Mouse (Mus musculus): ENCODE results near the gene Tmem247.

Tmem247 gene

GRCm38 (mm10) chr17:86917048-86917447 lies at the start of gene Tmem247:
Gene Tmem247, plus strand, starts transcription at chr17:86917348.
- no peak for DNase-seq (ENCODE audit: low spot score in 2 of 2)

- DNase-seq (ENCODE audit: low spot score in 2 of 2) = no peak
These were observed 46.6 kb upstream of the Tmem247 start for GRCm38 (mm10) chr17:86870586-86870985.

GRCm38 (mm10) chr17:86872643-86873042 lies 44.5 kb upstream of the Tmem247 start:
- no peak for DNase-seq (ENCODE audit: low spot score in 2 of 2)

GRCm38 (mm10) chr17:86876940-86877339 lies 40.2 kb upstream of the Tmem247 start:
- no peak for DNase-seq (ENCODE audit: low spot score in 2 of 2)

- no peak for DNase-seq (ENCODE audit: low spot score in 2 of 2)
These were observed 39.4 kb upstream of the Tmem247 start for GRCm38 (mm10) chr17:86877747-86878146.

- DNase-seq (ENCODE audit: low spot score in 2 of 2) = no peak
These were observed 37.1 kb upstream of the Tmem247 start for GRCm38 (mm10) chr17:86880056-86880455.

- no peak for DNase-seq (ENCODE audit: low spot score in 2 of 2)
These were observed 36.6 kb upstream of the Tmem247 start for GRCm38 (mm10) chr17:86880461-86881044.

GRCm38 (mm10) chr17:86895191-86895590 lies 22.0 kb upstream of the Tmem247 start:
- DNase-seq (ENCODE audit: low spot score in 2 of 2) = no peak

GRCm38 (mm10) chr17:86897486-86898165 lies 19.5 kb upstream of the Tmem247 start:
- DNase-seq (ENCODE audit: low spot score in 2 of 2) = no peak

GRCm38 (mm10) chr17:86899821-86900220 lies 17.3 kb upstream of the Tmem247 start:
- DNase-seq (ENCODE audit: low spot score in 2 of 2) = no peak

GRCm38 (mm10) chr17:86900564-86900963 lies 16.6 kb upstream of the Tmem247 start:
- no peak for DNase-seq (ENCODE audit: low spot score in 2 of 2)

- DNase-seq (ENCODE audit: low spot score in 2 of 2) = no peak
These were observed 14.6 kb upstream of the Tmem247 start for GRCm38 (mm10) chr17:86902399-86903067.

- peak in 1 of 2 experiments; percentile 43 for DNase-seq (ENCODE audit: low spot score in 2 of 2)
These were observed 13.6 kb upstream of the Tmem247 start for GRCm38 (mm10) chr17:86903596-86903995.

GRCm38 (mm10) chr17:86904206-86904605 lies 12.9 kb upstream of the Tmem247 start:
- no peak for DNase-seq (ENCODE audit: low spot score in 2 of 2)

- no peak for DNase-seq (ENCODE audit: low spot score in 2 of 2)
These were observed 11.6 kb upstream of the Tmem247 start for GRCm38 (mm10) chr17:86905297-86906135.

GRCm38 (mm10) chr17:86906136-86906461 lies 11.0 kb upstream of the Tmem247 start:
- peak; percentile 47 to 78 for DNase-seq (ENCODE audit: low spot score in 2 of 2)

- no peak for DNase-seq (ENCODE audit: low spot score in 2 of 2)
These were observed 10.5 kb upstream of the Tmem247 start for GRCm38 (mm10) chr17:86906601-86907000.

GRCm38 (mm10) chr17:86907092-86907491 lies 10.1 kb upstream of the Tmem247 start:
- DNase-seq (ENCODE audit: low spot score in 2 of 2) = no peak

- no peak for DNase-seq (ENCODE audit: low spot score in 2 of 2)
These were observed 8.8 kb upstream of the Tmem247 start for GRCm38 (mm10) chr17:86908316-86908715.

GRCm38 (mm10) chr17:86909733-86910495 lies 7.2 kb upstream of the Tmem247 start:
- no peak for DNase-seq (ENCODE audit: low spot score in 2 of 2)

- no peak for DNase-seq (ENCODE audit: low spot score in 2 of 2)
These were observed 5.9 kb upstream of the Tmem247 start for GRCm38 (mm10) chr17:86911261-86911660.

Measured in spleen, postnatal 10 days (tissue).